Mouse (Mus musculus) urinary bladder, adult 18-20 months (tissue): ENCODE measurements around the gene Gm21981.
A peak's percentile ranks its signal among the peaks of the same experiment; 100 is the strongest.

Experiments
- DNase-seq, 2 experiments: peaks; one replicate each; pipeline ENCODE4 v3.0.0; 2022; ENCODE audit warnings: low spot score in 2 of 2, mixed read lengths in 2 of 2

Gene Gm21981

GRCm38 (mm10) chr17:47702548-47703345, 8.5 kb upstream of the Gm21981 start:
- no peak for DNase-seq

- DNase-seq, result no peak
Observed at GRCm38 (mm10) chr17:47701793-47702192, 7.5 kb upstream of the Gm21981 start.

- no peak for DNase-seq
Observed at GRCm38 (mm10) chr17:47699055-47699454, 4.8 kb upstream of the Gm21981 start.

- DNase-seq, result no peak
Observed at GRCm38 (mm10) chr17:47698156-47698555, 3.9 kb upstream of the Gm21981 start.

- DNase-seq, result no peak
Observed at GRCm38 (mm10) chr17:47695337-47695710, 1.1 kb upstream of the Gm21981 start.

GRCm38 (mm10) chr17:47694503-47695336, 465 bp upstream of the Gm21981 start, which contains the start of gene Prickle4:
Gene Prickle4 (minus strand): TSS chr17:47694736.
- DNase-seq, result peak; percentile 95

GRCm38 (mm10) chr17:47693671-47694441, 399 bp downstream of the Gm21981 start:
- no peak for DNase-seq

- DNase-seq, result no peak
Observed at GRCm38 (mm10) chr17:47691650-47692049, 2.6 kb downstream of the Gm21981 start.

GRCm38 (mm10) chr17:47689894-47690293, 4.4 kb downstream of the Gm21981 start:
- no peak for DNase-seq

- peak; percentile 37 to 56 for DNase-seq
Observed at GRCm38 (mm10) chr17:47688608-47689575, 5.4 kb downstream of the Gm21981 start, which contains the start of gene Frs3. Gene Frs3 (plus strand): TSS chr17:47689030.

- DNase-seq, result no peak
Observed at GRCm38 (mm10) chr17:47688344-47688607, 6.0 kb downstream of the Gm21981 start, which contains the start of gene Tomm6. Gene Tomm6 (minus strand): TSS chr17:47688386.

- peak; percentile 89 to 92 for DNase-seq
Observed at GRCm38 (mm10) chr17:47687409-47688343, 6.6 kb downstream of the Gm21981 start.

- no peak for DNase-seq
Observed at GRCm38 (mm10) chr17:47682836-47683235, 11.4 kb downstream of the Gm21981 start.

- DNase-seq, result no peak
Observed at GRCm38 (mm10) chr17:47678702-47679101, 15.6 kb downstream of the Gm21981 start.

- DNase-seq, result no peak
Observed at GRCm38 (mm10) chr17:47678238-47678637, 16.0 kb downstream of the Gm21981 start.

- peak; percentile 42 to 58 for DNase-seq
Observed at GRCm38 (mm10) chr17:47676581-47676980, 17.7 kb downstream of the Gm21981 start.

- DNase-seq, result peak; percentile 42 to 53
Observed at GRCm38 (mm10) chr17:47672311-47673111, 21.7 kb downstream of the Gm21981 start.

GRCm38 (mm10) chr17:47671988-47672310, 22.3 kb downstream of the Gm21981 start:
- DNase-seq, result no peak

- DNase-seq, result no peak
Observed at GRCm38 (mm10) chr17:47669166-47669565, 25.1 kb downstream of the Gm21981 start.
